Mouse (Mus musculus): ENCODE data around the gene Ror1. TPM values are rescaled to one million over a fixed set of nuclear protein-coding genes. Genes with fewer than 3 reads are reported as not detected.

Ror1 gene
- polyA plus RNA-seq, 3 experiments from 2014 or later: not detected

GRCm38 (mm10) chr4:100165790-100166189 is 70.2 kb downstream of the Ror1 start:
- ATAC-seq: no peak

DNA sequence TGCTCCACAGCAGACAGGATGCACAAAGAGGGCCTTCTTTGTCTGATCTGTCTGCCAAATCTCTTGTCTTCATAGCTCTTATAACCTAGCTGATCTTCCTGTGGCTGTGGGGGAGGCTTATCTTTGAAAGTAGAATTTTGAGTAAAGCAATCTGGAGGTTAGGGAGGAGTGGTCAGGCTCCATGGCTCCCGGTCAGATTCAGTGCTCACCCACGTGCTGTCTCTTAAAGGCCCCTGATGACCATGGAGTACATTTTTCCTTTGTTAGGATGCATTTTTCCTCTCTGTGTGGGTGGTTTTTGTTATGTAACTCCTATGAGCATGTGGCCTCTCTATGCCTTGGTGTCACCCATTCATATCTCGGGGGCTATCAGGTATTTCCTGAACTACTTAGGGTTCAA is 71.3 kb downstream of the Ror1 start:
- ATAC-seq: no peak

GRCm38 (mm10) chr4:100169683-100170082 is 74.1 kb downstream of the Ror1 start:
- ATAC-seq: no peak

GRCm38 (mm10) chr4:100170161-100170650 is 74.6 kb downstream of the Ror1 start:
- ATAC-seq: no peak

DNA sequence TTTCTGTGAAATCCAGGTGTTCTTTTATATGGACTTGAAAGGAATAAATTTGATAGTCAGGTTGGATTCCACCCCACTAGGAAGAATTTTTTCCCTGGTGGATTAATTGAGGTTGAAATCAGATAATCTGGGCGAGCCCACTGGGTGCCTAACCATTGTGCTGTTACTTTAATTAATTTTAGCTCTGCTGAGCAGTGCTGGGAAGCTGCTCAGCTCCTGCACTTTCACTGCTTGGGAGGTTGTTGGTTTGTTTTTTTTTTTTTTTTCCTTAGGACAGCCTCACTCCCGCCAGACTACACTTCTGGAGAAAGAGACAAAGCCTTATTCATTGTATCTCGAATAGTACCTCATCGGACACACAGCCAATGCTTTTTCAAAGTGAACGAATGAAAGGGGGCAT is 75.2 kb downstream of the Ror1 start:
- ATAC-seq: no peak

GRCm38 (mm10) chr4:100171483-100171898 is 75.9 kb downstream of the Ror1 start:
- no peak for ATAC-seq

GRCm38 (mm10) chr4:100175594-100175993 is 80.0 kb downstream of the Ror1 start:
- no peak for ATAC-seq

GRCm38 (mm10) chr4:100178316-100178715 is 82.7 kb downstream of the Ror1 start:
- ATAC-seq: no peak

GRCm38 (mm10) chr4:100181676-100182075 is 86.1 kb downstream of the Ror1 start:
- no peak for ATAC-seq

- ATAC-seq: no peak
These were observed 91.2 kb downstream of the Ror1 start for GRCm38 (mm10) chr4:100186781-100187180.

DNA sequence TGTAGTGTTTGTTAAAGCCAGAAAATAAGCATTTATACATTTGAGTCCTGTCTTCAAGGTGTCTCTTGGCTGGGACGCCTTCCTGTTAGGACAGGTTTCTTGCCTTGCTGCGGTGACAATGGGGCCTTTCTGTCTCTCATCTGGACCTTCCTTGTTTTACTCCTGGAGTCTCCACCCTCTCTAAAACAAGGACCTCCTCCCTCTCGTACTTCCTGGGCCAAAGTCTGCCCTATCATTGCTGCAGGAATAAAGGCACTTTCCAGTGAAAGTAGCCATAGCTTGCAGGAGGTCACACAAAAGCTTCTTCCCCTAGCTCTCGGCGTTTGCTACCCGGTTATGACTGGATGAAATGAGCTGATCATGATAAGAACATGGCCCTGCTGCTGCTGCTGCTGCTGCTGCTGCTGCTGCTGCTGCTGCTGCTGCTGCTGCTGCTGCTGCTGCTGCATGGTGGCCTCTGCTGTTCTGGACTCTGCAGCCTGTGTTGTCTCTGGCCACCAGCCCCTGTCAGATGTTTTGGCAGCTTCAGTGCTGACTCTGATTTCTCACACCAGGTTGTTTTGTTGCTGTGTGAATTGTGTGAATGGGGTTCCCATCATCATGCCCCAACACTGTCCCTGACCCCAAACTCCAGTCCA is 92.1 kb downstream of the Ror1 start:
- ATAC-seq: no peak

GRCm38 (mm10) chr4:100188201-100188699 is 92.7 kb downstream of the Ror1 start:
- ATAC-seq: no peak

GRCm38 (mm10) chr4:100191483-100191882 is 95.9 kb downstream of the Ror1 start:
- no peak for ATAC-seq

DNA sequence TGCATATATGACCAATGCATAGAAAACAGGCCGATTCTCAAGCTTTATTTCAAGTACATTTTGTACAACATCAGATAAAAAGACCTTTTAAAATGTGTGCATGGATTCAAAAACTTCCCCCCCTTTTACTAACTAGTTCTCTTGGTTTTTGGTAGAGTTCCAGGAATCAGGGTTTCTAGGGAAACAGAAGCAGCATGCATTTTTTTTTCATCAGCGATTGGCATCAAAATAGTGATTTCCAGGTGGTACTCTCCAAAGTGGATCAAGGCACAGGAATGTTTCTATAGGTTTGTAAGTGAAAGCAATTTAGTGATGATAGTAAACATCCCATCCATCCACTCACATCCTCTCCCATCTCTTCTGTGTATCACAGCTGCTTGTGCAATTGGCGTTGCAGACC is 98.5 kb downstream of the Ror1 start:
- ATAC-seq: no peak

DNA sequence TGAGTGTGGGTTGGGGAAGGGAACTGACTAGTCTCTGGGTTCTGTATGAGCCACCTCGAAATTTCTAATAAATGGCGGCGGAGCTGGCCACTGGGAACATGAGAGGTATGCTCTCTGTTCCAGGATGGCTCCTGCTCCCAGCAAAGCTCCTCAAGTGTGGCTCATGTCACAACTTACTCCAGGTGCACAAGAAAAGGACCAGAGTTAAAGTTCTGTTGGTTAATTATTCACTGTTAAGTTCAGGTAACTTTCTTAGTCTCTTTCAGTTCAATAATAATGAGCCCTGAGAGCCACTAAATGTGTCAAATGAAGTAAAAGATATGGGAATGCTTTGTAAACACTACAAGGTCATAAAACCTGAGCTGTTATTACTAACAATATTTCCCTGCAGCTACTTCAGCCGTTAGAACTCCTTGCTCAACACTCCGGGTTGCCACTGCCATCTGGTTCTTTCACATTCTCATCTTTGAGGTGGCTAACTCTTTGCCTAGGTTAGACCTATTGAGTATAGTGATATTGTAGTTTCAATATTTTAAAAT is 100.7 kb downstream of the Ror1 start:
- no peak for ATAC-seq

DNA sequence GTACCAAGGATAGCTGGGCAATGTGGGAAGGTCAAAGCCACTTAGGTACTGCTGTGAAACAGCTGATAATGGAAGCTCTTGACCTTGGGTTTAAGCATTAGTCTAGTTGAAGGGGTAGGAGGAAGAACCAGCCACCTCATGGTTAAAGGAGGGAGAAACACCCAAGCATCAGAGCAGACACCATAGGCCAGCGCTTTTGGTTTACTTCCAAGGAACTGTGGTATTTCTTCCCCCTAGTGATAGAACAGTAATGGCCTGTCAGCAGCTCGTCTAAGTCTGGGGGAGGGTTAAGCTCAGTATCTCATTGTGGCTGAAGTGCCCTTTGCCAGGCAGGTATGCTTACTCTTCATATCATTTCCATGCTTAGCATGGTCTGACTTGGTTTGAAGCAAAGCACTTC is 102.7 kb downstream of the Ror1 start:
- no peak for ATAC-seq

DNA sequence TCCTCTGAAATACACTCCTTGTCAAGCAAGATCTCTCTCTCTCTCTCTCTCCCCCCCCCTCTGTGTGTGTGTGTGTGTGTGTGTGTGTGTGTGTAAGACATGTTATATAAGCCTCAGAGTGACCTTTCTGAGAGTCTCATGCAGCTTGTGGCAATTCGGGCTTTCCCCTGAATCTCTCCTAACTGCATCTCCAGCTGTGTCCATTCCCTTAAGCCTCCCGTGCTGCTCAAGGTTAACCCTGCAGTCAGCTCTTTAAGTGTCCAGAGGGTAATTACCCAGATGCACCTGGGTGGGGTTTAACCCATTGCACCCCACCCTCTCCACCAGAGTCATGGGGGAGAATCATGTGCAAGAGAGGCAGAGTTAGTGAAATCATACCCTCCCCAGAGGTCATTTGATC is 105.7 kb downstream of the Ror1 start:
- no peak for ATAC-seq

DNA sequence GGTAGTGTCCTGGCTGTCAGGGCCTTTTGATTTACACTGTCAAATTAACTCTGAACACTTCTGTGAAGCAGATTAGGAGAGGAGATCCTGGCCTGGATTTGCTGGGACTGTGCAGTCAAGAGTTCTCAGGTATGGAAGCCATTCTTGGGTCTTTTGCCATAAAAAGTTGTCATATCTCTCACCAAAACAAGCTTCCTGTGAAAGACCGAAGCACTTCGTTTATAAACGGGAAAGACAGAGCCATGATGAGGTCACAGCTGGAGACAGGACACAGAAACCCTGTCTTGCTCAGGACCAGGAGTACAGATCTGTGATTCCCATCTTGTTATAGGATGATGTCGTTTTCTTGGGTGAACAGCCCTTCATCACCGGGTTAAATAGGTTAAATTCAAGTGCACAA is 107.5 kb downstream of the Ror1 start:
- no peak for ATAC-seq

- ATAC-seq: no peak
These were observed 108.1 kb downstream of the Ror1 start for GRCm38 (mm10) chr4:100203688-100204087.

DNA sequence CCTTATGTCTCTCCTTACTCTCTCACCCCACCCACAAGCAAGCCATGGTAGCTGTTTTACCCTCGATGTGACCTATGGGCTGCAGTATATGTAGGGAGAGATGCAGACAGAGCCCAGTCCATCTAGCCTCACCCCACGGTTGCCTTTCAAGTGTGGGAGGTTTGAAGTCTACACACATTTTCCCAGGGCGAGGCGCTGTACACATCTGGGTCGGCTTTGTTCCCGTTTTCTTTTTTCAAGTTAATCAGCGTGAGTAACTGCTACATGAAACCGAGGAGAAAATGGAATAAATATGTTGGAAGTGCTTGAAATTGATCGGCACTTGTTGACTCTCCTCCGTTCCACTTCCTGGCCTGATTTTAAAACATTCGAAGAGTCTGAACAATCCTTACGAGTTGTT is 108.8 kb downstream of the Ror1 start:
- no peak for ATAC-seq

GRCm38 (mm10) chr4:100208081-100208480 is 112.5 kb downstream of the Ror1 start:
- no peak for ATAC-seq

DNA sequence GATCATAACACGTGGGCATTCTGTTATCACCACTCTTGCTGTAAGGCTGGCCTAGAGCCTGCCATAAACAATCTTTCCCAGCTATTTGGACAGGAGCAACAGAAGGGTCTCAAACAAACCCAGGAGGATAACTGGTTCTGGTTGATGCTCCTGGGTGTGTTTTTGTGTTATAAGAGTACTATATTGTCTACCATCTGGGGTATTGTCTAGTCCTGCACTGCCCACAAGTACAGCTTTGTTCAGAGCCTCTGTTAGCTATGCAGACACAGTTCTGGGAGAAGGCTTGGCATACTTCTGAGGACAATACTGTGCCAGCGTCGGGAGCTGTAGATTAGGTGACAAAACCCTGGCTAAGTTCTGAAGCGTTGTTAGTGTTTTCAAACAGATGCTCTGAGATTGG is 113.5 kb downstream of the Ror1 start:
- ATAC-seq: no peak

- no peak for ATAC-seq
These were observed 115.7 kb downstream of the Ror1 start for GRCm38 (mm10) chr4:100211331-100211730.

Data from inflammation-experienced regulatory T-cells, adult 6 months (primary cell).